Mouse (Mus musculus) layer of hippocampus, adult 2 months (tissue): ENCODE results near the gene Cyba. TPM values are rescaled to one million over a fixed set of nuclear protein-coding genes. Genes with fewer than 3 reads are reported as not detected.

Source experiments
- DNase-seq, 2 experiments: peaks; one replicate each; pipeline ENCODE4 v3.0.0; 2022; ENCODE audit warnings: low spot score in 2 of 2
- H3K27ac ChIP-seq: fragments of 200-600 bp; 2 replicates; pipeline ENCODE4 v1.8.1; 2022
- H3K4me3 ChIP-seq: fragments of 200-600 bp; 2 replicates; pipeline ENCODE4 v1.8.1; 2022; ENCODE audit warnings: mild to moderate bottlenecking
- CTCF ChIP-seq: fragments of 200-600 bp; conservative IDR thresholded peaks from 2 replicates; pipeline ENCODE4 v1.8.1; 2022; ENCODE audit warnings: antibody characterized with exemption, mild to moderate bottlenecking, moderate library complexity
- total RNA-seq, 2 experiments: library from RNA; stranded (reverse); gene quantifications; 2 replicates each; pipeline ENCODE4 v1.2.3; 2021

The Cyba gene
- total RNA-seq, 2 experiments from 2014 or later = 10.0 to 10.7 TPM

DNA sequence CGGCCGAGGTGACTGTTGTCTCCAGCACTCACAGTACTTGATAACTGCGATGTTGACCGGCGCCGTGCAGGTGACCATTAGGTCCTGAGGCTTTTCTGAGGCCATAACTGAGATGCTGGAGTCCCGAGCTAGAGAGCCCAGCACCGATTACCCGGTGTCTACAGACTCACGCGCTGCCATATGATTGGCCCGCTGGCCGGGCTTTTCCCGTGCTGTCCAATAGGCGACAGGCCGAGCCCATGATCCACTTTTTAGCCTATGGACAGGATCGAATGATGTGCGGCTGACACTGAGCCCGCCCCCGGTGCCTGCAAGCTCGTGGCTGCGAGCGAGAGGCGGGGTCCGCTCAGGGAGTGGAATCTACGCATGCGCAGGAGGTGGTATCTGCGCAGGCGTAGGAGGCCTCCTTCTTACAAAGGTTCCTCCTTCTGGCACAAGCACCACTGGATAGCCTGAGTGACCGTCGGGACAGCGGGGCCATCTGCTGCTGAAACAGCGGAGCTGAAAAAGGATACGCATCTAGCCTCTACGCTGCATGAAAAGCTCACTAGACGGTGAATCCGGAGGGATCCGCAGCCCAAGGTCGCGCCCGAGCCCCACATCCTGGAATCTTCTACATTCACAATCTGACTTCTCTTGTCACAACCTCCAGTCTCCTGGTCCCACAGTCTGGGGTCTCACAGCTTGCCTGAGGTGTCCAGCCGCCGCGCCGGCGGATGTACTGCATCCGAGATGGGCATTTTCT is 10.7 kb upstream of the Cyba start, which contains the start of gene Mvd:
Gene Mvd, minus strand, starts transcription at position 161 of the 745 bp plus-strand sequence.
- DNase-seq = peak; percentile 98 to 100
- TF ChIP-seq CTCF = peak; percentile 37; the same call in 1 of the 2 replicates
- Histone ChIP-seq H3K4me3 (peak within 1 kb of the TSS; percentile 75), H3K27ac (peak within 1 kb of the TSS; percentile 96)

DNA sequence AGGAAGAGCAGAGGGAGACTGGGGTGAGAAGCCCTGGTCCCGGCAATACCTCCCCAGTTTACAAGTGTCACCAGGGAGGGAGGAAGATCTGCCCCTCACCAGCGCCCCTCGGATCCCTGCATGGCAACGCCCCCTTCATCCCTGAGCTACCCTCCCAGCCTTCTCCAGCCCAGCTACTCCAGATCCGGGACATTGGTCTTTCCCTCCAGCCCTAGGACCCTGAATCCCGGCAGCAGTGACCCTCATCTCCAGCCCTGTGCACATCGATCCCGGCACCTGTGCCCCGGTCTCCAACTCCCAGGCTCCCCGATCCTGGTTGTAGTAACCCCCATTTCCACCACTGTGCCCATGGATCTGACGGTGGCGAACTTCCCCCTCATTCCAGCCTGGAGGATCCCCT is 10.1 kb upstream of the Cyba start:
- no peak for TF ChIP-seq CTCF
- DNase-seq = no peak
- Histone ChIP-seq H3K4me3 (peak overlapping the region; percentile 75), H3K27ac (peak overlapping the region; percentile 96)

DNA sequence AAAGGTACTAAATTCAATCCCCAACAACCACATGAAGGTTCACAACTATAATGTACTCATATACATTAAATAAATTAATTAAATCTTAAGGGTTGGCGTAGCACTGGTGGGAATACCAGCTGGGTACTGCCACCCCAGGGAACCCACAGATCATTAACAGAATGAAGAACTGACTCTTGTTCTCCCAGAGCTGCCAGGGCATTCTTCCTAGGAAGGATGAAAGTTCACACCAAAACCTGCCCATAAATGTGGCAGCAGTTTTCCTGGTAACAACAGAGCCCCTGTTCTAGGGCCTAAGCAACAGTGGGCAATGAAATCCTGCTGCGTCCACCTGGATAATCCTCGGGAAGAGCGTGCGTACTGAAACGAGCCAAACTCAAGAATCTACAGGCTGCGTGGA is 9.6 kb upstream of the Cyba start:
- H3K4me3 ChIP-seq = peak overlapping the region; percentile 75
- DNase-seq = no peak
- H3K27ac ChIP-seq = no peak overlapping the region; the same call in 1 of the 2 replicates
- TF ChIP-seq CTCF = no peak

- no peak for DNase-seq
- H3K4me3 ChIP-seq = no peak overlapping the region
- no peak for TF ChIP-seq CTCF
- H3K27ac ChIP-seq = no peak overlapping the region
Observed at GRCm38 (mm10) chr8:122441326-122441725, 8.6 kb upstream of the Cyba start.

DNA sequence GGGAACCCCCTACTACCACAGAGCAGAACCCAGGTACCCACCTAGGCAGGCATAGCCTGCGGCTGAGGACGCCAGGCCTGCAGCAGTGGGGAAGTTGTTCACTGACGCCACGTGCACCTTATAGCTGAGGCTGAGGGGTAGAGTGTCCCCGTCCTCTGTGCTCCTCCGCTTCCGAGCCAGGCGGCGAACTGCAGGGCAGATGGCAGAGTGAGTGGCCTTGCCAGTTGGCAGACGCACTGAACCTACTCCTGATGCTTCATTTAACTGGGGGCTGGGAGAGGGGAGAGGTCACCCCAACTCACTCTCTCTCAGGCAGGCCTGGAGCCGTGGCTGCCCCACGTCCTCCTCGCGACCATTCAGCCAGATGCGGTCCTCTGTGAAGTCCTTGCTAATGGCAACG is 6.6 kb upstream of the Cyba start:
- no peak for DNase-seq
- no peak overlapping the region for H3K4me3 ChIP-seq
- TF ChIP-seq CTCF = no peak
- no peak overlapping the region for H3K27ac ChIP-seq

- DNase-seq = no peak
- Histone ChIP-seq H3K4me3 (no peak overlapping the region), H3K27ac (no peak overlapping the region)
- no peak for TF ChIP-seq CTCF
Observed at GRCm38 (mm10) chr8:122437708-122438331, 5.1 kb upstream of the Cyba start.

GRCm38 (mm10) chr8:122436586-122437125 is 3.9 kb upstream of the Cyba start:
- H3K4me3 ChIP-seq = no peak overlapping the region
- no peak overlapping the region for H3K27ac ChIP-seq
- TF ChIP-seq CTCF = no peak
- DNase-seq = no peak

DNA sequence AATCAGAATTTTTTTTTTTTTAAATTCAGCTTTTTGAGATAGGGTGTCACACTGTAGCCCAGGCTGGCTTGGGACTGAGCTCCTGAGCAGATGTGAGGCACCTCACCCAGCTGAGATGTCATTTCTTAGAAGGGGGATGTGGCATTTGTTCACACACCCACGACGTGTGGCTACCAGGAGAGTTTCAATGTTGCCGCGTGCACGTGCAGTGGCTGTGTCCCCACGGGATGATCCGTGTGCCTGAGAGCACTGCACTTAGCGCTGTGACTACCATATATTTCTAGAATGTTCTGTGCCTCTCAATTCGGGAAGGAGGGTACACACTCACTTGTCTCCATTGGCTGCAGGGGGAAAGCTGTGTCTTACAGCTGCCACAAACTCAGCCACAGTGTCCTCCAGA is 3.4 kb upstream of the Cyba start:
- DNase-seq = no peak
- no peak overlapping the region for H3K4me3 ChIP-seq
- TF ChIP-seq CTCF = no peak

GRCm38 (mm10) chr8:122435375-122435774 is 2.6 kb upstream of the Cyba start:
- peak; percentile 70 for TF ChIP-seq CTCF
- DNase-seq = no peak
- Histone ChIP-seq H3K27ac (no peak overlapping the region), H3K4me3 (no peak overlapping the region)

More for the DNA sequence above, 3.4 kb upstream of the Cyba start:
- H3K27ac ChIP-seq = no peak overlapping the region

DNA sequence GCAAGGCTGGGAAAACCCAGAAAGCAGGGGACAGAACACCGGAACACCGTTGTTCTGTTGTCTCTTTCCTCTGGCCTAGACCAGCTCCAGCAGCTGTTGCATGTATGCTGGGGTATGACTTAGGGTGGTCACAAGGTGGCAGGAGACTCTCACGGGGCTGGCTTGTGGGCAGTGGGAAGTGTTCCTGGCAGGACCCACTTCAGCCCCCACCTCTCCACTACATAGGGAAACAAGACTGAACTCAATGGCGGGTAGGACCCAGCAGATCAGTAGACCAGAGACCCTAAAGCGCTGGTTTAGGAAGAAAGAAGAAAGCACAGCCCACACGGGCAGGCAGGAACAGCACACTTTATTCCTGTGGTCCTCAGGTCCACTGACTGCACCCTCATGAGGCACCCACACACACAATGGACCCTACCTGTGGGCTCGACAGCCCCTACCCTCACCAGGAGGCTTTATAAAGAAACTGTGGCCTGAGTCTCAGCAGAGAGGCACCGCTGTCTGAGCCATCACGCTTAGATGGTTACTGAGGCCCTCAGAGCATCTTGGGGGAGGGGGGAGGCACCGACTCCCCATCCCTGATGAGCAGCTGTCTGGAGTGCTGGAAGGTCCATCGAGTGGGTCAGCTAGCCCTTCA is 657 bp upstream of the Cyba start:
- no peak overlapping the region for H3K27ac ChIP-seq
- TF ChIP-seq CTCF = peak; percentile 39; the same call in 1 of the 2 replicates
- no peak for DNase-seq
- no peak overlapping the region for H3K4me3 ChIP-seq

DNA sequence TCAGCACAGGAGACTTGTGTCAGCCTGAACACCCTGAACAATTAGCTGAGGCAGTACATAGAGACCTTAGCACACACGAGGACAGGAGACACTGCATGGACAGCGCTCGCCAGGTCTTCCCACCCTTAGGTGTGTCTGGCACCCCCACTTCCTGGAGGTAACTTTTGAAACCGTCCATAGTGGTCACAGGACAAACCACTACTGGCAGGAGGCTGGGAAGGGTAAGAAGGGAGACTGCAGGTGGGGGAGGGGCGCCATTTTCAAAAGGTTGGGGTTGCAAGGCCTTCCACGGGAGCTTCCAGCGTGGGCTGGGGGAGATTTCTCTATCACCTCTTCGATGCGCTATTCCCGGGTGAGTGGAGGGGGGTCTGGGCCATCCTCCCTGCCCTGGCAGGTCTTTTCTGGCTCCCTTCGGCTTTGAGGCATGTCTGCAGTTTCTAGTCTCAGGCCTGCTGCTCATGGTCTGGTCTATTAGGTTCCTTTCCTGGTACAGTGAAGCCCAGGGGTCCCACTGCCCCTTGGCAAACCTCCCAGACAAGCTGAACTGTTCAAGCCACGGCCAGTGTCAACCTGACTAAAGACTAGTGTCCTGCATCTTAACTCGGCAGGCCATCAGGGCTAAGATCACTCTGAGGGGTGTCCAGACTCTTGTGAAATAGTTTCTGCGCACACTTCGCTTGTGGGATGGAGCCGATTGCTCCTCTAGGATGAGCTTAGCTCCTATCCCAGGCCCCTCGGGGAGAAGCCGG is 862 bp downstream of the Cyba start:
- DNase-seq = no peak
- no peak for TF ChIP-seq CTCF
- peak overlapping the region; percentile 50 for H3K4me3 ChIP-seq
- H3K27ac ChIP-seq = peak overlapping the region; percentile 58

- no peak for TF ChIP-seq CTCF
- no peak for DNase-seq
- Histone ChIP-seq H3K27ac (no peak overlapping the region), H3K4me3 (no peak overlapping the region)
Observed at GRCm38 (mm10) chr8:122430646-122431045, 2.1 kb downstream of the Cyba start.
